Mouse (Mus musculus): ENCODE data around the gene Taf15. TPM values are rescaled to one million over a fixed set of nuclear protein-coding genes. Genes with fewer than 3 reads are reported as not detected.

Taf15 gene
- polyA plus RNA-seq (2015; fragmentation: Nextera tagmentation; extraction: Ambion mirVana), result 11.8 and 12.4 TPM in 2 replicates

GRCm38 (mm10) chr11:83472324-83473234 is at the start of gene Taf15:
Gene Taf15 (plus strand): TSS chr11:83473086.

GRCm38 (mm10) chr11:83429355-83429754 is 43.5 kb upstream of the Taf15 start, which contains the start of gene Gas2l2:
Gene Gas2l2 (minus strand): TSS chr11:83429455.

GRCm38 (mm10) chr11:83437377-83437776 is 35.5 kb upstream of the Taf15 start, which contains the start of gene 1700020L24Rik:
Gene 1700020L24Rik (plus strand): TSS chr11:83437677.

GRCm38 (mm10) chr11:83462711-83463244 is 10.1 kb upstream of the Taf15 start, which contains the start of gene Mmp28:
Gene Mmp28 (minus strand): TSS chr11:83463071.

GRCm38 (mm10) chr11:83522075-83522474 is 49.2 kb downstream of the Taf15 start, which contains the start of gene Heatr9:
Gene Heatr9 (minus strand): TSS chr11:83522175.

GRCm38 (mm10) chr11:83530360-83530759 is 57.5 kb downstream of the Taf15 start, which contains the start of gene Ccl5:
Gene Ccl5 (minus strand): TSS chr11:83530518.

Other genes with a start within 250 kb of the Taf15 start
- gene Slfn14, start 186.4 kb upstream of the Taf15 start, polyA plus RNA-seq (2015; fragmentation: Nextera tagmentation; extraction: Ambion mirVana), result not detected in 2 replicates
- gene Ap2b1, start 174.1 kb upstream of the Taf15 start, polyA plus RNA-seq (2015; fragmentation: Nextera tagmentation; extraction: Ambion mirVana), result 71.7 and 77.4 TPM in 2 replicates
- gene Pex12, start 170.5 kb upstream of the Taf15 start, polyA plus RNA-seq (2015; fragmentation: Nextera tagmentation; extraction: Ambion mirVana), result 11.0 and 11.5 TPM in 2 replicates
- gene Rasl10b, start 63.9 kb upstream of the Taf15 start, polyA plus RNA-seq (2015; fragmentation: Nextera tagmentation; extraction: Ambion mirVana), result 61.6 and 64.0 TPM in 2 replicates
- 0.75 and 0.96 TPM in 2 replicates for gene Gas2l2, start 43.6 kb upstream of the Taf15 start, polyA plus RNA-seq (2015; fragmentation: Nextera tagmentation; extraction: Ambion mirVana)
- 0.43 and 0.75 TPM in 2 replicates for gene 1700020L24Rik, start 35.4 kb upstream of the Taf15 start, polyA plus RNA-seq (2015; fragmentation: Nextera tagmentation; extraction: Ambion mirVana)
- gene Mmp28, start 10.0 kb upstream of the Taf15 start, polyA plus RNA-seq (2015; fragmentation: Nextera tagmentation; extraction: Ambion mirVana), result 3.4 and 3.7 TPM in 2 replicates
- not detected in 2 replicates for gene Heatr9, start 49.1 kb downstream of the Taf15 start, polyA plus RNA-seq (2015; fragmentation: Nextera tagmentation; extraction: Ambion mirVana)
- 0.97 TPM in 1 of 2 replicates, not detected in the other for gene Ccl5, start 57.4 kb downstream of the Taf15 start, polyA plus RNA-seq (2015; fragmentation: Nextera tagmentation; extraction: Ambion mirVana)
- 4.3 and 5.3 TPM in 2 replicates for gene Ccl9, start 105.5 kb downstream of the Taf15 start, polyA plus RNA-seq (2015; fragmentation: Nextera tagmentation; extraction: Ambion mirVana)
- gene Ccl6, start 120.0 kb downstream of the Taf15 start, polyA plus RNA-seq (2015; fragmentation: Nextera tagmentation; extraction: Ambion mirVana), result 7.3 and 8.0 TPM in 2 replicates
- not detected in 2 replicates for gene Rpl9-ps1, start 172.5 kb downstream of the Taf15 start, polyA plus RNA-seq (2015; fragmentation: Nextera tagmentation; extraction: Ambion mirVana)
- 1.6 and 2.7 TPM in 2 replicates for gene Ccl3, start 176.3 kb downstream of the Taf15 start, polyA plus RNA-seq (2015; fragmentation: Nextera tagmentation; extraction: Ambion mirVana)
- 1.9 TPM in 2 replicates for gene Ccl4, start 189.5 kb downstream of the Taf15 start, polyA plus RNA-seq (2015; fragmentation: Nextera tagmentation; extraction: Ambion mirVana)
- 4.1 and 5.1 TPM in 2 replicates for gene Wfdc17, start 230.9 kb downstream of the Taf15 start, polyA plus RNA-seq (2015; fragmentation: Nextera tagmentation; extraction: Ambion mirVana)
- not detected in 2 replicates for gene Wfdc18, start 235.9 kb downstream of the Taf15 start, polyA plus RNA-seq (2015; fragmentation: Nextera tagmentation; extraction: Ambion mirVana)